Mouse (Mus musculus): ENCODE results near the gene Vps4a. TPM values are rescaled to one million over a fixed set of nuclear protein-coding genes. Genes with fewer than 3 reads are reported as not detected.
A peak's percentile ranks its signal among the peaks of the same experiment; 100 is the strongest.

The Vps4a gene
- polyA plus RNA-seq, 1 experiment = 24.0 TPM

DNA sequence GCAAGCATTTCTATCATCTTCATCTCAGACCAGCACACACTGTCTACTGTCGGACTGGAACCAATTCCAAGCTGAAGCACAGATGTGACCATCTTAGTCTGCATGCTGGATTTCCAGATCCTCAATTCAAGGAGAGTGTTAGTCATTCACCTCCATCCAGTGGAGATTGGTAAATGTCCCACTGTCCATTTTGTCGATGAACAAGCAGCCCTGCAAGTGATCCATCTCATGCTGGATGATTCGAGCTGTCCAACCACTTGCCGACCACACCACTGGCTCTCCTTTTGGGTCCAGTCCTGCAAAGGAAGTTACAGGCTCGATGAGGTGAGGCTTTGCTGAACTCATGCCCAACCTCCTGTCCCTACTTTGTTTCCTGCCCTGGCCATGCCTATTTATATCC is 16.0 kb downstream of the Vps4a start:
- 75% methylated on average over 5 of the region's 5 CpGs for WGBS
- no peak for DNase-seq (ENCODE audit: low read depth, low spot score)

DNA sequence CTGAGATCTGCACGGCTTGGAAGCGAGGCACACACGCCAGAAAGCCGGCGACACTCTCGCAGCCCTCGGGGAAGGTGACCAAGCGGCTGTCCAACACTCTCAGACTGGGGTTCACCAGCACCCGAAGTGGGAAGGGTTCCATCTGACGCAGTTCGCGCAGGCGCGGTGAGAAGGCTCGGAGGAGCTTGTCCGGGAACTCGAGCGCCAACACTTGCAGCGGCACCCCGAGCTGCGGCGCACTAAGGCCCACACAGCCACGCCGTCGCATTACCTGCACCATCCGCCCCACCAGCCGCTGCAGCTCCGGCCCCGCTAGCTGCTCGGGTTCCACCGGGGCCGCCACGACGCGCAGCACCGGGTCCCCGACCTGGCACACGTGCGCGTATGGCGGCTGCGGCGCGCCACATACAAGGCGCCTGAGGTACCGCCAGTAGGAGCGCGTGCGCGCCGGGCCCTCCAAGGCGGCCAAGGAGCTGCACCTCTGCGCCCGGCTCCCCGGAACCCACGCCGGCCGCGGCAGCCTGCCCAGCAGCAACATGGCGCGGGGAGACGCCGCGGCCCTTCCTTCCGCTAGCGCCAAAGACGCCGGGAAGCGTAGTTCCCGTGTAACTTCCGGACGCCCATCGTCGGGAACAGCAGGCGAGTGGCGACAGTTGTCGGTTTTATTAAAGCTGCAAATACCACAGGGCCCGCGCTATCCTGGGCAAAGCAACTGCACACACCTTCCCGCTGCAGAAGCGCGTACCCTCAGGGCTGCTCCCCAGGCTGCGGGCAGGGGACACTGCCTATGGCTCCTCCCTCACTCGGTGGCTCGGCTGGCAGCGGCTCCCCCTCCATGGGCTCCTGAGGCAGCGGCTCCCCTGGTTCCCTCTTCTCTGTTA is 17.3 kb downstream of the Vps4a start, which contains the start of gene Pdf:
TSS of gene Pdf (minus strand) at position 554 of the 881 bp plus-strand sequence.
- WGBS = under 1% methylated on average over 87 of the region's 87 CpGs
- no peak for DNase-seq (ENCODE audit: low read depth, low spot score)

DNA sequence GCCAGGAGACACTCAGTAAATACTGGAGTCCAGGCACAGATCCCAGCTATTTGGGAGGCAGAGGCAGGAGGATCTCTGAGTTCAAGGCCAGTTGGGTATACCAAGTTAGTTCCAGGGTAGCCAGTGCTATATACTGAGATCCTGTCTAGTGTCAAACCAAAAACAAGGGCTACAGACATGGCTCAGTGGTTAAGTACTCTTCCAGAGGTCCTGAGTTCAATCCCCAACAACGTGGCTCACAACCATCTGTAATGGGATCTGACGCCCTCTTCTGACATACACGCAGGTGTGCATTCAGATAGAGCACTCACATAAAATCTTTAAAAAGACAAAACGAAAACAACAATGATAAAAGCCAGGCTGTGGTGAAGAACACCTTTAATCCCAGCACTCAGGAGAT is 18.5 kb downstream of the Vps4a start:
- no peak for DNase-seq (ENCODE audit: low read depth, low spot score)
- 86% methylated on average over 4 of the region's 4 CpGs for WGBS

DNA sequence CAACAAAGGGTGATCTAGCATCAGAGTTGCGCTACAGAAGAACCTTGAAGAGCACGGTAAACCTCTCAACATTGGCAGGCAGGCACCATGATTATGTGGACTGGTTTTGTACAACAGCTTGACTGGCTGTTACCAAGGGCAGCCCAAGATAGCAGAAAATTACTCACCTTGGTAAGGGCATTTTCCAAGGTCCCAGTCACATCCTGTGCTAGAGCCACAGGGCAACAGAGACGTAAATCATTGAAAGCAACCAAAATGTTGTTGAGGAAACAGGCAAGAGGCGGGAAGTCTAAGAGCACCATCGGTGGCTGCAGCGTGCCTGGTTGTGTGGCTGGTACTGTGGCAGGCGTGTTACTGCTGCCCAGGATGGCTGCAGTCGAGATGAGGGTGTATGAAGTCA is 21.0 kb downstream of the Vps4a start:
- no peak for DNase-seq (ENCODE audit: low read depth, low spot score)

DNA sequence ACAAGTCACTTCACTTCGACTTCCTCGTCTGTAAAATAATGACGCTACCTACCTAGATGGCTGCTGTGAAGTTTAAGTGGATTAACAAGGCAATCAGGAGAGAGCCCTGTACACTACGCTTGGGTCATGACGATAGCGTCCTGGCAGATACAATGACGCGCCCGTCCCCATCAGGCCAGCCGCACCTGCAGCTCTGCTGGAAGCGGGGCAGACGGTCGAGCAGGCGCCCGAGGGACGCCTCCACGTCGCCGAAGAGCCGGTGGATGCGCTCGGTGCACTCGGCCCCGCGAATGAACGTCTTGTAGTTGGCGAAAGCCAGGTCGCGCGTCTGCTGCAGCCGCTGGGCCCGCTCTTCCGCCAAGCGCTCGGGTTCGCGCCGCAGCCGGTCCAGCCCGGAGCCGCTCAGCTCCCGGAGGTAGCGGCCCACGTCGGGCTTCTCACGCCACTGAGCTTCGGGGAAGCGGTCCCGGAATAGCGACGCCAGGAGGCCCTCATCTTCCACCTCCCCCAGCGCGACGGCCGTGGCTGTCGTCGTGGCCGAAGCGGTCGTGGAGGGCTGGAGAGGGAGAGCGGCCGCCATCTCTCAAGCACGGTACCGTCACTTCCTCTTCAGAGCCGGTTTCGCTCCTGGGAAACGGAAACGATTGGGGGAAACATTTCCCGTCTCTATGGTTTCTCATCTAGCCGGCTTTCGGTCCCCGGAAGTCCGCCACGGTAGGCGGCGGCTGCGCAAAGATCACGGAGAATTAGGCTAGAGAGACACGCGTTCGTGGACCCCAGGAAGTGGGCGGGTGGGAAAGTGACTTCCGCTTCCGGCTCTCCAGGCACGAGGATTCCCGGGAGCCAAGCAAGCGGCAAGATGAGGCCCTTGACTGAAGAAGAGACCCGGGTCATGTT is 25.3 kb downstream of the Vps4a start, which contains the start of the genes Cog8 and Nip7:
TSS of gene Cog8 (minus strand) at position 614 of the 897 bp plus-strand sequence.
TSS of gene Nip7 (plus strand) at position 802 of the 897 bp plus-strand sequence.
- DNase-seq (ENCODE audit: low read depth, low spot score) = peak; percentile 90
- WGBS = under 1% methylated on average over 88 of the region's 88 CpGs

More for the DNA sequence above, 21.0 kb downstream of the Vps4a start:
- 95% methylated on average over 8 of the region's 8 CpGs for WGBS

DNA sequence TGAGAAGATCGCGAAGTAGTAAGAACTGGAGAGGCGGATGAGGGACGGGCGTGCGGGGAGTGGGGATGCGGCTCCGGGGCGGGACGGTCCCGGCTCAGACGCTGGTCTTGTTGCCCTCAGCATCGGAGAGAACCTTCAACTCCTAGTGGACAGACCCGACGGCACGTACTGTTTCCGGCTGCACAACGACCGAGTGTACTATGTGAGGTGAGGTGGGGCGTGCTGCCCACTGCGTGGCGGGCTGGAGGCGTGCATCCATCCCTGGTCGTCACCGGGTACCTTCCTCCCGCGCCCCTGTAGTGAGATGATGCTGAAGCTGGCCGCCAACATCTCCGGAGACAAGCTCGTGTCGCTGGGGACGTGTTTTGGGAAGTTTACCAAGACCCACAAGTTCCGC is 25.9 kb downstream of the Vps4a start:
- no peak for DNase-seq (ENCODE audit: low read depth, low spot score)
- 1% methylated on average over 33 of the region's 33 CpGs for WGBS

DNA sequence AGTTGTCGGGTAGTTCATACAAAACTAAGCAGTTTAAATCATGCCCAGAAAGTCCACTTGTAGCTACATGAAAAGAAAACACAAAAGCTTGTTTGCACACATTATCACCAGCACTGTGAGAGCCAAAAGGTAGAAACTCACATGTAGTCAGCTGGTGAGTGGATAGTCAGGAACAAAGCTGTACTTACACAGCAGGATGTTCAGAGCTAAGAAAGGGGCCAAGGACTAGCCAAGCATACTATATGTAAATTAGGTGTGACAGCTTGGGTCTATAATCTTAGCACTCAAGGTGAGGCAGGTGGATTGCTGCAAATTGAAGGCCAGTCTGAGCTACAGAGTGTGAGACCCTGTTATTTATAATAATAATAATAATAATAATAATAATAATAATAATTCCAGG is 31.6 kb downstream of the Vps4a start:
- no peak for DNase-seq (ENCODE audit: low read depth, low spot score)
- 79% methylated on average over 1 of the region's 1 CpGs for WGBS

DNA sequence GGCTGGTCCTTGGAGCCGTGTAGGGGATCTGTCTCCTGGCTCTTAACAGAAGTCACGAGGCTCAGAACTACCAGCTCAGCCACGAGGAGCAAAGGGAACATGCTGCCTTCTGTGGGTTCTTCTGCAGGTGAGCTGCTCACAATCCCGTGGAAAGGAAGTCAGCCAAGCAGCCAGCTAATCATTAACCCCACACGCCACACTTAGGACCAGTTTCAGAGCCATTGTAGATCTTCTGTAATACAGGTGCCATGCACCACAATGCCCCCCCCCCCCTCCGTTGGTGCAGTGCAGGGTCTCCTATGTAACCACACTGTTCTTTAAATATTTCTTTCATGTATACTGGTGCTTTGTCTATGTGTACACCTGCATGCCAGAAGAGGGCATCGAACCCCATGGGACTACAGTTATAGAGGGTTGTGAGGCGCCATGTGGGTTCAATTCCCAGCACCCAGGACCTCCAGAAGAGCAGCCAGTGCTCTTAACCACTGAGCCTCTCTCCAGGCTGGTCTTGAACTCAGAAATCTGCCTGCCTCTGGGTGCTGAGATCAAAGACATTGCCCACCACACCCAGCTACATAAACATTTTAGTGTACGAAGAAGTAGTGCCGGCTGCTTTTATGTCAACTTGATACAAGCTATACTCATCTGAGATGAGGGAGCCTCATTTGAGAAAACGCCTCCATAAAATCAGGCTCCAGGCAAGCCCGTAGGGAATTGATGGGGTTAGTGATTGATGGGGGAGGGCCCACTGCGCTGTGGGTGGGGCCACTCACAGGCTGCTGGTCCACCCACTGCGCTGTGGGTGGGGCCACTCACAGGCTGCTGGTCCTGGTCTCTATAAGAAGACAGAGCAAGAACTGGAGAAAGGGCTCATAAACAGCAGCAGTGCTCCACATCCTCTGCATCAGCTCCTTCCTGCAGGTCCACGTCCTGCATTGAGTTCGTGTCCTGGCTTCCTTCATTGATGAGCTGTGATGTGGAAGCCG is 34.8 kb downstream of the Vps4a start, which contains the start of gene Tmed6:
TSS of gene Tmed6 (minus strand) at position 134 of the 986 bp plus-strand sequence.
- 25% methylated on average over 17 of the region's 17 CpGs for WGBS
- DNase-seq (ENCODE audit: low read depth, low spot score) = no peak

DNA sequence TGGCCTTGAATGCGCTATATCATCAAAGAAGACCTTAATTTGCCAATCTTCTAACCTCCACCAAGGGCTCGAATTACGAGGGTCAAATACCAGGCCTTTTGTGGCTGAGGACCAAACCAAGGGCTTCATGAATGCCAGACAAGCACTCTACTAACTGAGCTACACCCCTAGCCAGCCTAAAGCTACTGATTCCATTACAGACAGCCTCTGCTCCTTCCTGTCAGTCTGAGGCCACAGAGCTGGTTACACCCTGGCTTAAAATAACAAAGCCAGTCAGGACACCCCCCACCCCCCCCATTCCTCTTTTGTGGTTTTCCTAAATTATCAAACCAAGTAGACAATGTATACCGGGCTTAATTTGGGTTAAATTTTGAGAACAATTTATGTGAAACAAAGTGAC is 42.7 kb downstream of the Vps4a start:
- 87% methylated on average over 4 of the region's 4 CpGs for WGBS
- DNase-seq (ENCODE audit: low read depth, low spot score) = no peak

DNA sequence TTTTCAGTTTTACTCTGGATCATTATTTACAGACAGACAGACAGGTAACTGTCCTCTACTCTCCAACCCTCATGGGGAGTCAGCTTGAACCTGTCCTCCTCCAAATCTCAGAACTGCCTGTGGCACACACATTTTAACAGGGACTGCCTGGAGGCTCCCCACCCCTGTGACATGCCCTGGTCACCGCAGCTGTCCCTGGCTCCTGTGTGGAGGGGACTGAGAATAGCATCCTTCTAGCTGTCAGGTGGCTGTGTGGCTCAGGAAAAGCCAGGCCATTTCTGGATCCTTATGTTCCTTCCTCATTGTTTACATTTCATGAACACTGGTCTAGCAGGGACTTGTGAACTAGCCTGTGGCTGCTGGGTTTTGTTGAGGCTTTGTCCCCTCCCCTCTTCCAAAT is 43.1 kb downstream of the Vps4a start:
- DNase-seq (ENCODE audit: low read depth, low spot score) = no peak
- 93% methylated on average over 1 of the region's 1 CpGs for WGBS

DNA sequence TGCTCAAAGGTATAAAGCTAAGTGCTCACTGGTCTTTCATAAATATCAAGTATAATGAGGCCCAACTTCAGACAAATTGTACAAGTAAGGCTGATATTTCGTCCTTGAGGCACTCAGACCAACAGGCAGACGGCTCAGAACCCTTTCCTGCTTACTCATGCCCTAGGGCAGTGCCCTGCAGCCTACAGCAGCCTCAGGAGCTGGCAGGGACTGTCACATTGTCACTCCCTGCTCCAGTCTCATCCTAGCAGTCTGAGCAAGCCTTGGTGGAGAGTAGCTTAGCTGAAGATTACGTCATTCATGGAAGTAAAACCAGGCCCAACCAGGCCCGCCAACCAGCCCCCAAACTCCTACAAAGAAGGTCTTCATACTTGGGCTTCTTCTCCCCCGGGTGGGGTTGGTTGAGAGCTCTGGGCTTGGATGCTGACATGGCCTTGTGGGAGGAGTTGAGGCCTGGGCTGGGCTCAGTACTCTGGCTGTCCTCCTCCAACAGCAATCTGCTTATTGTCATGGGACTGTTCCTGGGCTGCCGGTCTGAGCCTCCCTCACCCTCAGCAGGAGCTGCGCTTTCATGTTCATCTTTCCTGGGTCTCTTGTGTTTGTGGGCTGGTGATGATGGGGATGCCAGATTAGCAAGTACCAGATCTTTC is 45.3 kb downstream of the Vps4a start:
- WGBS = 84% methylated on average over 7 of the region's 7 CpGs
- DNase-seq (ENCODE audit: low read depth, low spot score) = no peak

DNA sequence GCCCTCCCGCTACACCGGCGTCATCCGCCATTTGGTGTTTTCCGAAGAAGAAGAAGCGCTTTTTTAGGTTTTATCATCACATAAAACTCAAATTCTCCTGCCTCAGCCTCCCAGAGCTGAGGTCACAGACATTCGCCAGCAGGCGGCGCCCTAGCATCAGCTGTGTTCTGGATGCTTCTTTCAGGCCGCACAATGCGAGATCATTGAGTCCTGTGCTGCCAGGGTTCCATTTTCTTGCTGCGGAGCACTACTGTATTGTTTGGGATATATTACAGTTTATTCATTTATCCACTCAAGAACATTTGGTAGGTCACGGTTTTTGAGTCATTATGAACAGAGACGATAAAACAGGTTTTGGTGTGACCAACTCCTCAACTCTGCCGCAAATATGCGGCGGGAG is 54.3 kb downstream of the Vps4a start:
- no peak for DNase-seq (ENCODE audit: low read depth, low spot score)
- 97% methylated on average over 17 of the region's 17 CpGs for WGBS

DNA sequence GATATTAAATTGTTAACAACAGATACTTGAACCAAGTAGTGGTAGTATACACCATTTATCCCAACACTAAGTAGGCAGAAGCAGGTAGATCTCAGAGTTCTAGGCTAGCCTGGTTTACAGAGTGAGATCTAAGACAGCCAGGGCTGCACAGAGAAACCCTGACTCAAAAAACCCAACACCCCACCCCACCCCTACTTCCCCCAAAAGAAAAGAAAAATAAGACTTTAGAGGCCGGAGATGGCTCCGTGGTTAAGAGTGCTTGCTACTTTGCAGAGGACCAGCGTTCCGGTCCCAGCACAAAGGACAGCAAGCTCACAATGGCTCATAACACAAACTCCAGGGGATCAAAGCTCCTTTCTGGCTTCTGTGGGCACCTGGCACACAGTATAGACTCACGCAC is 55.0 kb downstream of the Vps4a start:
- 96% methylated on average over 5 of the region's 5 CpGs for WGBS

DNA sequence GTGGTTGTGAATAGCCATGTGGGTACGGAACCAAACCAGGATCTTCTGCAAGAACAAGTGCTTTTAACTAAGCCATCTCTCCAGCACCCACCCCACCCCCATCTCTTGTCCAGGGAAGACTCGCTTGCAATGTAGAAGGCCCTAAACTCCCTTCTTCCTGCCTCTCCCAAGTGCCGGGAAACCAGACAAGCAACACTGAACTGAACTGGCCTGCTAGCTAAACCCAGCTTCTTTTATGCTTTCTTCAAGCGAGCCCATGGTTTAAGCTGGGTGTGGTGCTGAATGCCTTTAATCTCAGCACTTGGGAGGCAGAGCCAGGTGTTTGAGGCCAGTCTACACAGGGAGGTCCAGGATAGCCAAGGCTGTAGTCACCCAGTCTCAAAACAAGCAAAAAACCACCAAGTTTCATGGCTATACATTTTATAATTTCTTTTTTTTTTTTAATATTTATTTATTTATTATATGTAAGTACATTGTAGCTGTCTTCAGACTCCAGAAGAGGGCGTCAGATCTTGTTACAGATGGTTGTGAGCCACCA is 57.6 kb downstream of the Vps4a start:
- whole genome bisulfite sequencing = 93% methylated on average over 5 of the region's 5 CpGs
- DNase-seq (ENCODE audit: low read depth, low spot score) = no peak

More for the DNA sequence above, 55.0 kb downstream of the Vps4a start:
- DNase-seq (ENCODE audit: low read depth, low spot score) = no peak

DNA sequence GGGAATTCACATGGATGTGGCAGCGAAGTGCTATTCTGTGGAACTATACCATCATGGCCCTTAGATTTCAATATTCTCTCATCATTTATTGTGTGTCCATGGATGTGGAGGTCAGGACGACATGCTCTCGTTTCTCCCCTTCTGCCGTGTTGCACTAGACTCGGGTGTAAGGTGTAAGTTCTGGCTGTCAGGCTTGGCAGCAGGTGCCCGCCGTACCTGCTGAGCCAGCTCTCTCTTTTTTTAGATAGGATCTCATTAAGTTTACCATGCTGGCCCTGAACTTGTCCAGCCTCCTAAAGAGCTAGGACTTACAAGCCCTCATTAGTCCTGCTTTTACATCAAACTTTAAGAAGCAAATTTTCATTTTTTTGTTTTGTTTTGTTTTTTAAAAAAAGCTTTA is 59.5 kb downstream of the Vps4a start:
- no peak for DNase-seq (ENCODE audit: low read depth, low spot score)
- 86% methylated on average over 7 of the region's 7 CpGs for WGBS

Measured in large intestine, adult 2 months (tissue).